Mouse (Mus musculus): ENCODE results near the gene Elf4.

DNA sequence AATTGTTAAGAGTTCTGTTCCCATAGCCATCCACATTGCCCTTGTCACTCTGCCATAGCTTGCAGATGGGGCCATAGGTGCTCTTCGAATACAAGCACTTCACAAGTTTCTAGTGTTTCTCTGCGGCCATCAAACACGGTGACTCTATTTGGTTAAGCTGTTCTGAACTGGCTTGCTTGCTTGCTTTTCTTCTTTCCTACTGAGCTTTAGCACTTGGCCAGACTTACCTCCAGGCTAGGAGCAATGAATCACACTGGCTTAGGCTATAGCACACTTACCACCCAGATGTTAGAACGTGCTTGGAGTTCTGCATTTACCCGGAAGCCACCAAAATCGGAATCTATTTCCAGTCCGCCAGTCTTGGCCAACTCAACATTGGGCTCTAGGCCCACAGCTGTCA is 18.8 kb upstream of the Elf4 start:
- TF ChIP-seq CTCF (IDR thresholded peaks at IDR 0.05; ENCODE audit: low read depth) = no peak
- TF ChIP-seq EP300 (optimal IDR thresholded peaks at IDR 0.05) = no peak

Measured in stomach, postnatal 0 days (tissue).